Mouse (Mus musculus) heart, adult 8-10 months (tissue): ENCODE measurements at regions not wholly inside any gene's neighbourhood (a gene's known extent, or its start where the extent isn't known, plus 50 kb on each side); places are given as distances from the start of the nearest gene placed in this dataset.

Experiments
- DNase-seq: peaks from one replicate; pipeline ENCODE4 v3.0.0; 2022; ENCODE audit warnings: low spot score

GRCm38 (mm10) chr12:73830122-73830521 lies 71.1 kb upstream of the Hif1a start:
- no peak for DNase-seq

DNA sequence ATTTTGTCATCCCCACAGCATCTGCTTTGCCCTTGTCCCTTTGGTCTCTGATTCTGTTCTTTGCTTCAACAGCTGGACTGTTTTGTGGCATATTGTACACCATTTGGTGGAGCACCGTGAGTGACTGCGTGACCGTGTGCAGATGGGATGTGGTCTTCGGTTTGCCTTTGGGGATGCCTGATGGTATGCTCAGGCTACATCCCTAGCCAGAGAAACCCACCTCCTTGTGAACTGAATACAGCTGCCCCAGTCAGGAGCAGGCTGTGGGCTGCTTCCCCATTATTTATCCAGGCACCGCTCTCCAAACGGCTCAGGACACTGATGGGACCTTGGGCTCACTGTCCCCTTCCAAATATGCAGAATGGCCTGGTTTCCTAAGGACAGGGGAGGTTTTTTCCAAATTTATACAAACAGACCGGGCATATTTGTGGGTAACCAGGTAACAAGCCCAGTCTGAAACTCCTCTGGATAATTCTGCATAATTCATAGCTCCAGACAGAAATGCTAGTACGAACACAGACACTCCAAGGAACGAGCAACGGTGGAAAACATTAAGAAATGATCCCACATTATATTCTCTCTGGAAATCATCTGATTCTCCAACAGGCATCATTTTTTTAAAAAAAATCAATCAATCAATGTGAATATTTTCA lies 70.5 kb upstream of the Hif1a start:
- DNase-seq = no peak

GRCm38 (mm10) chr12:73831204-73831595 lies 70.0 kb upstream of the Hif1a start:
- no peak for DNase-seq

DNA sequence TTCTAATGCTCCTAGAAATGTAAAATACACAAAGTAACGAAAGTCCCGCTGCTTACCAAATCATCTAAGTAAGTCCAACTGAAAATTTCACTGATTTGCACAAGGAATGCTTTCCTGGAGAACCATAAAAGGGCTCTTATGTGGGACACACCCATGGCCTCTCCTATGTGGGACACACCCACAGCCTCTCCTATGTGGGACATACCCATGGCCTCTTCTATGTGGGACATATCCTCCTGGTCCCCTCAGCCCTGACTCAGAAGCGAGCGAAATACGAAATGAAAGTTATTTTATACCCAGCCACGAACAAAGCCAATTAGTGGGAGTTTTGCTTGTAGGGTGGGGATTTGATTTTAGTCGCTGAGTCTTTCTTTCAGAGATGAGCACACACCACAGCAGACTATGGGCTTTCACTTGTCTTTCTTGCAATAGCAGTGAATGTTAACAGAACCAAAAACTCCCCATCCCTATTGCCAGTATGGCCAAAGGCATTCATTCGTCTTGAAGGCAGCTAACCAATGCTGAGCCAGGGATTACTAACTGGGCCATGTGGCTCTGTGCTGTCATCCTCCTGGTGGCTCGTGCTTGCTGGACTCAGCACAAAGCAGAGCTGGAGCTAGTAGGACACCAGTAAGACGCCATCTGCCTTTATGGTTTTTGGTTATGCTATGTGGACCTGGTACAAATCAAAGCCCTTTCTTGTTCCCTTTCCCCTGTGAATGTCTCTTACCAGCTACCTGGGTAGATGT lies 69.4 kb upstream of the Hif1a start:
- DNase-seq = no peak

GRCm38 (mm10) chr12:73832789-73833188 lies 68.4 kb upstream of the Hif1a start:
- no peak for DNase-seq

DNA sequence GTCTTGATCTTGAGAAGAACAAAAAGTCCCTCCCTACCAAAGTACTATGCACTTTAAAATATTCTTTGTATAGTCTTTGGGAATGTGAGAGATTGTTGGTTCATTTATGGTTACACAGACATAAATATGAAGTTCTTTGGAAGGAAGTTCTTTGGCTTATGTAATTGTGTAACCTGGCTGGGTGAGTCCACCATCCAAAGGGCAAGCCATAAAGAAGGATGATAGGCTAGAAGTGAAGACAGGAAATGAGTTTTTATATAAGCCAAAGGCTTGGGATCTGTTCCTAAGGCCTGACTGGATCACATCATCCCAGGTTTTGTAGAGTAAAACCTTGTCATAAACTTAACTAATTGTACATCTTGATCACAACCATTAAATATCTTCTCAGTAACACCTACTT lies 65.0 kb upstream of the Hif1a start:
- DNase-seq = no peak

DNA sequence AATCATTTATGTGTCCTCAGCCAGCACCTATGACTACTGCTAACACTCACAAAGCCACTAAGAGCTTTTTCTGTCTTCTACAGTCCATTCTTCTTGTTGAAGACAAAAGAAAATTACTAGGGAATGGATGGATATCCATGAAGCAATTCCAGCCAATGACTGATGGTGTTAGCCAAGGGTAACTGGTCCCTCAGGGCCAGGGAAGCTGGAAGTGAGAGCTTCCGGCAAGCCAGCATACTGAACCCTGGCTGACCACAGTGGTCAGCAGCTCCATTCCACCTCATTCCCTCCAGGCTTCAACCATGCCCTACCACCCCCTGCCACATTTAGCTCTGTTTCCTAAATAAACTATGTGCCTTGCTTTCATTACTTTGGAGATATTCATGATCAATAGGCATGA lies 64.1 kb upstream of the Hif1a start:
- DNase-seq = no peak

DNA sequence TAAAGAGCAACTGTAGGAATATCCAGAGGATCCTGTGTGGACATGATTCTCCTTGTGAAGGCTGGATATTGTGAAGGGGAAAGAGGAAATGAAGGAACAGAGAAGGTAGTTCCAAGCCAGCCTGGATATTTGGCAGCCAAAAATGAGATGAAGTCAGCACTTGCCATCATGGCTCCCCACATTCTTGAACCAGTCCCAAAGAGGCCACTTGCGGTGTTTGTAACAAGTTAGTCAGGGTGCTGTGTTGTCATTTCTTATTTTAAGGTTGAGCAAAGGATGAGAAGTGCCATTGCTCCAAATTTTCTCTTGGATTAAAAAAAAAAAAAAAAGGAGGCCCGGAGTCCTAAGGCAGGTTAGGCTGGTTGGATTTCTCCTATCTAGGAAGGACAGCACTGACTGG lies 63.3 kb upstream of the Hif1a start:
- no peak for DNase-seq

DNA sequence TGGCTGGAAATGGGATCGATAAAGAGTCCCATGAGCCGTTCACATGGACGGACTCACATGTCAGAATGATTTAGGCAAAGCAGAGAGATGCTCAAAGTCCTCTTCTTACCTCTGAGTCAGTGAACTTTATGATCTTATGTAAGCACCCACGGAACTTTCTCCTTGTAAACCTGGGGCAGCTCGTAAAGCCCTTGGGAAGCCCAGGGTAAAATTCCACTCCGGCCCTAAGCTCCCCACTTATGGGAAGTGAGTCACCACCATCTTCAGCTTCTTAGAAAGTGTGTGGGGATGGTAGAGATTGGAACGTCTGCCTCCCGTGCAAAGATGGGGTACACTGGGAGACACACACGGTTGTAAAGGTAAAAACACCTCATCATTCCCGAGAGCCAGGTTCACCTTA lies 62.8 kb upstream of the Hif1a start:
- DNase-seq = no peak

DNA sequence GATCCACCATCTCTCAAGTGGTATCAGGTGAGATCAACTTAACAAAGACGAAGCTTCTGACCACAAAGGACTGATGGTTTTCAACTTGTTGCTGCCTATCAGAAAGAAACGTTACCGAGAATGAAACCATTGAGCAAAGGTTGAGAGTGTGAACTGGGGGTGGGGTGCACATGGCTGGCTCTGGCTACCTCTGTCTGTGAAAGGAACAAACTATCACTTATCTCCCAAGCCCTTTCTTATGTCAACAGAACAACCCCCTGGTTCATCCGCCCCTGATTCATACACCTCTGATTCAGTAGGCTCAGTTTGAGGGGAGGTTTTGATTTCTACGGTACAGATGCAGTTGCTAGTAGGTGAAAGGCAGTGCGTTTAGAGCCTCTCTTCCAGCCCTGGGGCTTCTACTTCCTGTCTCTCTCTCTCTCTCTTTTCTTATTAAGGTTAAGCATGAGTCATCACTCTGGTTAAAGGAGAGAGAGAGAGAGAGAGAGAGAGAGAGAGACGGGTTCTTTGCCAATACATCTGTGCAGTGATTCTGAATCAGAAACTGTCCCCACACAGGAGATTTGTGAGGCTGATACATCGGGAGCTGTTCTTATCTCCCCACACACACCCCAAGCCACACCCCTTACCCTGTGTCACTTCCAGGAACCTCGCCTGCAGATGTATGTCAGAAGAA lies 59.0 kb upstream of the Hif1a start:
- DNase-seq = no peak

- DNase-seq = no peak
These were observed 56.4 kb upstream of the Hif1a start for GRCm38 (mm10) chr12:73844782-73845181.

GRCm38 (mm10) chr12:73846672-73847071 lies 54.5 kb upstream of the Hif1a start:
- peak; percentile 48 for DNase-seq

GRCm38 (mm10) chr12:73847336-73847735 lies 53.8 kb upstream of the Hif1a start:
- peak; percentile 27 for DNase-seq

DNA sequence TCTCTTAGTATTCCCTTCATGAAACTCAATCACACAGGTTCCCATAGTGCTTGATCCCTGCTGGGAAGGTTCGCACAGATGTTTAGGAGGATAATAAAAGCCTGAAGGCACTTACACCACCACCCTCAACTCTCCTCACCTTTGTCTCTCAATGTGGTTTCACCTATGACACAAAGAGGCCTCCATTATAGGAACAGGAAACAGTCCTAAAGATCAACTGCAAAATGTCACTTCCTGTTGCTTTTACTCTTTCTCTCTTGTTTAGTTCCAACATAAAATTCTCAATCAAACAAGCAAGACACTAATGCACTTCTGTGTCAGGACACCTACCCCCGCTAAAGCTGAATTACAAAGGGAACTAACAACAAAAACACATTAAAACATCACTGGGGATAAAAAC lies 50.3 kb upstream of the Hif1a start:
- no peak for DNase-seq
